Mouse (Mus musculus): ENCODE data around the gene Apobec3. TPM values are rescaled to one million over a fixed set of nuclear protein-coding genes. Genes with fewer than 3 reads are reported as not detected.

The Apobec3 gene
- polyA plus RNA-seq, 1 experiment from 2014 or later: 54.7 TPM

DNA sequence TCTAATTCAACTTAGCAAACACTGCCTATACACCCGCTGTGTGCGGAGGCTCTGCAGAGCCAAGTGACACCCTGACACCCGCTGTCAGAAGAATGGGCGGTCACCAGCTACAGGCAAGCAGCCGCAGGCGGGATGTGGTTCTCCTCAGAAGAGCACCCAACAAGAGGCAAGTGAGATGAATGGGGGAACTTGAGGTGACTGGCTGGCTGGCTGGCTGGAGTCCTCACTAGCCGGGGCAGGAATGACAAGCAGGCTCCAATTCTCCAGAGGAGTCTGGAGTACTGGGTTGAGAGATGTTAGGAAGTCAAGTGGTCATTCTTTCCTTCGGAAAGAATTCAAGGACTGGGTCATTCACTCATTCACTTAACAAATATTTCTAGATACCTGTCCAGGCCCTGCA lies 65.1 kb downstream of the Apobec3 start:
- Histone ChIP-seq H3K4me3 (no peak overlapping the region), H3K4me2 (no peak overlapping the region), H3K36me3 (no peaks in the 10 kb centered on the region), H3K27me3 (replicated peaks) (peaks cover 9% of the 10 kb centered on the region; the same call in 1 of the 2 replicates), H3K4me1 (0 out of 2 replicates have a peak, but pooled peaks cover 4% of the 10 kb centered on the region), H3K9ac (no peak overlapping the region), H3K27ac (no peak overlapping the region), H3K9me3 (replicated peaks) (no peaks in the 10 kb centered on the region)
- 55% methylated on average over 8 of the region's 8 CpGs for WGBS (ENCODE audit: insufficient replicate concordance)
- no peak for ATAC-seq

GRCm38 (mm10) chr15:79958418-79958817 lies 67.0 kb downstream of the Apobec3 start:
- 17% methylated on average over 3 of the region's 3 CpGs for WGBS (ENCODE audit: insufficient replicate concordance)

GRCm38 (mm10) chr15:79961366-79961921 lies 70.0 kb downstream of the Apobec3 start:
- 70% methylated on average over 9 of the region's 9 CpGs for whole genome bisulfite sequencing (ENCODE audit: insufficient replicate concordance)
- no peaks in the 10 kb centered on the region for H3K4me1 ChIP-seq
- no peak overlapping the region for H3K4me2 ChIP-seq
- no peak overlapping the region for H3K9ac ChIP-seq
- H3K27me3 ChIP-seq (replicated peaks): 0 out of 2 replicates have a peak, but pooled peaks cover 4% of the 10 kb centered on the region
- no peaks in the 10 kb centered on the region for H3K9me3 ChIP-seq (replicated peaks)
- no peak for ATAC-seq
- H3K27ac ChIP-seq: no peak overlapping the region
- H3K36me3 ChIP-seq: no peaks in the 10 kb centered on the region
- H3K4me3 ChIP-seq: no peak overlapping the region

More at GRCm38 (mm10) chr15:79958418-79958817, 67.0 kb downstream of the Apobec3 start:
- 0 out of 2 replicates have a peak, but pooled peaks cover 4% of the 10 kb centered on the region for H3K27me3 ChIP-seq (replicated peaks)
- no peaks in the 10 kb centered on the region for H3K36me3 ChIP-seq
- ATAC-seq: no peak
- no peak overlapping the region for H3K27ac ChIP-seq
- H3K9ac ChIP-seq: no peak overlapping the region
- H3K4me1 ChIP-seq: 0 out of 2 replicates have a peak, but pooled peaks cover 4% of the 10 kb centered on the region
- no peak overlapping the region for H3K4me3 ChIP-seq
- H3K9me3 ChIP-seq (replicated peaks): no peaks in the 10 kb centered on the region
- H3K4me2 ChIP-seq: no peak overlapping the region

- no peaks in the 10 kb centered on the region for H3K9me3 ChIP-seq (replicated peaks)
- no peak overlapping the region for H3K4me3 ChIP-seq
- H3K4me1 ChIP-seq: no peaks in the 10 kb centered on the region
- no peaks in the 10 kb centered on the region for H3K27me3 ChIP-seq (replicated peaks)
- no peak overlapping the region for H3K27ac ChIP-seq
- no peak overlapping the region for H3K9ac ChIP-seq
- no peaks in the 10 kb centered on the region for H3K36me3 ChIP-seq
- 81% methylated on average over 18 of the region's 18 CpGs for WGBS (ENCODE audit: insufficient replicate concordance)
- H3K4me2 ChIP-seq: no peak overlapping the region
- ATAC-seq: no peak
These were observed 71.2 kb downstream of the Apobec3 start for GRCm38 (mm10) chr15:79962661-79963060.

DNA sequence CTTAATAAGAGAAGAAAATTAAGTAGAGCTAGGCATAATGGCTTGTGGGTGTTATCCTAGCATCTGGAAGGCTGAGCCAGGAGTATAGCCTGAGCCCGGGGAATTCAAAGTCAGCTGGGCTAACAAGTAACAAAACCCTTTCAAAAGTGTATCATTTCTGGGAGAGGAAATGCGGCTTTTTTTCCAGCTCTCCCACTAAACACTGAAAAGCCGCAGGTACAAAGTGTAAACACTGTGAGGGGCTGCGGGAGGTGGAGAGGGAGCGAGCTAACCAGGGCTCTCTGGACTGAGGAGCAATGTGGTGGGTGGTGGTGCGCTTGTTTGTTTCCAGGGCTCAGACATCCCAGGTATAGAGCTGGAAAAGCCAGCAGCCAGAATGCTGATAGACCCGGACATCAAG lies 72.9 kb downstream of the Apobec3 start:
- Histone ChIP-seq H3K36me3 (no peaks in the 10 kb centered on the region), H3K27ac (no peak overlapping the region), H3K4me2 (no peak overlapping the region), H3K4me1 (no peaks in the 10 kb centered on the region), H3K9me3 (replicated peaks) (no peaks in the 10 kb centered on the region), H3K27me3 (replicated peaks) (no peaks in the 10 kb centered on the region), H3K4me3 (no peak overlapping the region), H3K9ac (no peak overlapping the region)
- 72% methylated on average over 7 of the region's 7 CpGs for WGBS (ENCODE audit: insufficient replicate concordance)
- ATAC-seq: no peak

Other genes starting within 250 kb of the Apobec3 start
- 0.20 and 0.37 TPM in 2 replicates for gene Fam227a, start 232.7 kb upstream of the Apobec3 start, polyA plus RNA-seq (2016; fragmentation: Nextera tagmentation; extraction: Ambion mirVana)
- 20.3 and 21.8 TPM in 2 replicates for gene Cby1, start 232.5 kb upstream of the Apobec3 start, polyA plus RNA-seq (2016; fragmentation: Nextera tagmentation; extraction: Ambion mirVana)
- gene Tomm22, start 220.8 kb upstream of the Apobec3 start, polyA plus RNA-seq (2016; fragmentation: Nextera tagmentation; extraction: Ambion mirVana): 209 and 217 TPM in 2 replicates
- gene Josd1, start 203.7 kb upstream of the Apobec3 start, polyA plus RNA-seq (2016; fragmentation: Nextera tagmentation; extraction: Ambion mirVana): 37.7 and 38.3 TPM in 2 replicates
- 48.3 and 50.0 TPM in 2 replicates for gene Gtpbp1, start 200.8 kb upstream of the Apobec3 start, polyA plus RNA-seq (2016; fragmentation: Nextera tagmentation; extraction: Ambion mirVana)
- gene Sun2, start 149.1 kb upstream of the Apobec3 start, polyA plus RNA-seq (2016; fragmentation: Nextera tagmentation; extraction: Ambion mirVana): 1.6 and 2.9 TPM in 2 replicates
- gene Dnal4, start 113.8 kb upstream of the Apobec3 start, polyA plus RNA-seq (2016; fragmentation: Nextera tagmentation; extraction: Ambion mirVana): 13.5 and 14.0 TPM in 2 replicates
- gene Nptxr, start 86.9 kb upstream of the Apobec3 start, polyA plus RNA-seq (2016; fragmentation: Nextera tagmentation; extraction: Ambion mirVana): 0.24 and 0.31 TPM in 2 replicates
- gene Npcd, start 57.4 kb upstream of the Apobec3 start, polyA plus RNA-seq (2016; fragmentation: Nextera tagmentation; extraction: Ambion mirVana): not detected in 2 replicates
- 11.2 and 11.7 TPM in 2 replicates for gene Cbx6, start 57.0 kb upstream of the Apobec3 start, polyA plus RNA-seq (2016; fragmentation: Nextera tagmentation; extraction: Ambion mirVana)
- gene Cbx7, start 79.5 kb downstream of the Apobec3 start, polyA plus RNA-seq (2016; fragmentation: Nextera tagmentation; extraction: Ambion mirVana): 1.8 and 2.0 TPM in 2 replicates
- 1.6 and 2.2 TPM in 2 replicates for gene Pdgfb, start 123.3 kb downstream of the Apobec3 start, polyA plus RNA-seq (2016; fragmentation: Nextera tagmentation; extraction: Ambion mirVana)
- 20.4 and 21.9 TPM in 2 replicates for gene Syngr1, start 199.7 kb downstream of the Apobec3 start, polyA plus RNA-seq (2016; fragmentation: Nextera tagmentation; extraction: Ambion mirVana)
- 912 and 924 TPM in 2 replicates for gene Rpl3, start 200.2 kb downstream of the Apobec3 start, polyA plus RNA-seq (2016; fragmentation: Nextera tagmentation; extraction: Ambion mirVana)
- 18.5 and 18.9 TPM in 2 replicates for gene Tab1, start 241.5 kb downstream of the Apobec3 start, polyA plus RNA-seq (2016; fragmentation: Nextera tagmentation; extraction: Ambion mirVana)